Mouse (Mus musculus): ENCODE measurements around the gene Mgme1. TPM values are rescaled to one million over a fixed set of nuclear protein-coding genes. Genes with fewer than 3 reads are reported as not detected.

The Mgme1 gene
- total and polyA plus RNA-seq, 2 experiments from 2014 or later, result 11.1 to 12.6 TPM

DNA sequence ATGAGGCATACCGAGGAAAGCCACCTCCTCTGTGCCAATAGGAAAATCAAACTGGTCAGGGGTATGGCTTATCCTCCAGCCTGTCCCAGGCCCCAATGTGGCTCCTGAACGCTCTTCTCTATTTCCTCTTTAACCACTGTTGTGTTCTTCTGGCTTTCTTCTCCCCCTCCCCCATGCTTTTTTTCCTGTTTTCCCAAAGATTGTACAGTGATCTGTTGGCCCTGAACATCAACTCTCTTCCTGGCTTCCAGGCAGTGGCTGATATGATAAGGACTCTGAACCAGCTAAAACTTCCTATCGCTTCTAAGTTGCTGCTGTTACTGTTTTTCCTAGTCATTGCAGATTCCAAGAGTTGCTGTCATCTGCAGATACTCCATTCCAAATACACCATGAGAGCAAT lies 6.4 kb downstream of the Mgme1 start:
- Histone ChIP-seq H3K27ac (ENCODE audit: low read depth) (peak overlapping the region; percentile 43; the same call in 1 of the 2 replicates), H3K4me2 (ENCODE audit: low read depth, low read length) (no peak overlapping the region), H3K27me3 (ENCODE audit: control insufficient read depth, insufficient read depth, low read length) (no peaks in the 10 kb centered on the region), H3K4me3 (ENCODE audit: low read depth, low read length) (no peak overlapping the region), H3K36me3 (replicated peaks; ENCODE audit: control insufficient read depth, insufficient read depth, low read length) (peaks cover 10% of the 10 kb centered on the region), H3K4me1 (ENCODE audit: control insufficient read depth, insufficient read depth) (no peaks in the 10 kb centered on the region), H3K9ac (replicated peaks; ENCODE audit: low read depth, low read length) (no peak overlapping the region), H3K9me3 (replicated peaks; ENCODE audit: control insufficient read depth, low read length) (no peaks in the 10 kb centered on the region)
- ATAC-seq (ENCODE audit: insufficient read depth, low read depth) (no peak), DNase-seq (ENCODE audit: low spot score) (no peak)
- TF ChIP-seq CTCF (IDR thresholded peaks at IDR 0.05; ENCODE audit: low read depth) (no peak), EP300 (IDR thresholded peaks at IDR 0.05; ENCODE audit: low read depth) (no peak)
- 58% methylated on average over 3 of the region's 3 CpGs for WGBS

DNA sequence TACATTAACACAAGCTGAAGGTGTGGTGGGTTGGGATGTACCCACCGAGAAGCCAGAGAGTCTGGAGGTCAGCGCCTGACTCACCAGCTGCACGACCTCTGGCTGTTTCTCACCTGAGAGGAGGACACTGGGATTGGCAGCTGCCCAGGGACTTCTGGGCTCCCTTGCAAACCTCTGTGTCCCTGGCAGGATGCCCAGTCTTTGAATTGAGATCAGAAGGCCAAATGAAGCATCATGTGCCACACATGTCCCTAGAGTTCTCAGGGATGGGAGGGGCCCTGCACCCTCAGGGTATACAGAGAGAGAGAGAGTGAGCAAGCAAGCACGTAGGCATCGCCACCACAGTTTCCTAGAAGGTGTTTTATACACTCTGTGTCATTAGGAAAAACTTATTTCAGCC lies 9.3 kb downstream of the Mgme1 start:
- peak overlapping the region; percentile 82 for H3K27ac ChIP-seq (ENCODE audit: low read depth)

DNA sequence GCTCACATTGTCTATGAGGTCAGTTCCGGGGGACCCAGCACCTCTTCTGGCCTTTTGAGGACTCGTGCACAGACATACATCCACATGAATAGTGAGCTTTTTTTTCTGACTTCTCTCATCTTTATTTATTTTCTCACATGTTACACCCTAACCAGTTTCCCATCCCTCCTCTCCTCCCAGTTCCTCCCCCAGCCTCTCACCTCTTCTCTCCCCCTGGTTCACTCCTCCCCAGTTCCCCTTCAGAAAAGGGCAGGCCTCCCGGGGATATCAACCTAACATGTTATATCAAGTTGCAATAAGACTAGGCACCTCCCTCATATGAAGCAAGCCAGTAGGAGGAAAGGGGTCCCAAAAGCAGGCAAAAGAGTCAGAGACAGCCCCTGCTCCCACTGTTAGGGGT lies 10.1 kb downstream of the Mgme1 start:
- no peaks in the 10 kb centered on the region for H3K27me3 ChIP-seq (ENCODE audit: control insufficient read depth, insufficient read depth, low read length)
- no peak overlapping the region for H3K4me3 ChIP-seq (ENCODE audit: low read depth, low read length)
- H3K36me3 ChIP-seq (replicated peaks; ENCODE audit: control insufficient read depth, insufficient read depth, low read length), result peaks cover 10% of the 10 kb centered on the region; the same call in 1 of the 2 replicates
- no peak for ATAC-seq (ENCODE audit: insufficient read depth, low read depth)
- no peak overlapping the region for H3K9ac ChIP-seq (replicated peaks; ENCODE audit: low read depth, low read length)
- WGBS, result 73% methylated on average over 3 of the region's 3 CpGs
- H3K9me3 ChIP-seq (replicated peaks; ENCODE audit: control insufficient read depth, low read length), result no peaks in the 10 kb centered on the region
- H3K4me1 ChIP-seq (ENCODE audit: control insufficient read depth, insufficient read depth), result peaks cover 7% of the 10 kb centered on the region; the same call in 1 of the 2 replicates
- no peak overlapping the region for H3K4me2 ChIP-seq (ENCODE audit: low read depth, low read length)
- peak overlapping the region; percentile 82 for H3K27ac ChIP-seq (ENCODE audit: low read depth)
- TF ChIP-seq EP300 (IDR thresholded peaks at IDR 0.05; ENCODE audit: low read depth) (no peak), CTCF (IDR thresholded peaks at IDR 0.05; ENCODE audit: low read depth) (no peak)
- DNase-seq (ENCODE audit: low spot score), result no peak

More for the DNA sequence above, 9.3 kb downstream of the Mgme1 start:
- H3K27me3 ChIP-seq (ENCODE audit: control insufficient read depth, insufficient read depth, low read length), result no peaks in the 10 kb centered on the region
- H3K4me3 ChIP-seq (ENCODE audit: low read depth, low read length), result no peak overlapping the region
- DNase-seq (ENCODE audit: low spot score) (peak; percentile 85), ATAC-seq (ENCODE audit: insufficient read depth, low read depth) (peak; percentile 92)
- H3K36me3 ChIP-seq (replicated peaks; ENCODE audit: control insufficient read depth, insufficient read depth, low read length), result peaks cover 10% of the 10 kb centered on the region; the same call in 1 of the 2 replicates
- no peaks in the 10 kb centered on the region for H3K9me3 ChIP-seq (replicated peaks; ENCODE audit: control insufficient read depth, low read length)
- H3K4me2 ChIP-seq (ENCODE audit: low read depth, low read length), result no peak overlapping the region
- WGBS, result 35% methylated on average over 5 of the region's 5 CpGs
- 0 out of 2 replicates have a peak, but pooled peaks cover 4% of the 10 kb centered on the region for H3K4me1 ChIP-seq (ENCODE audit: control insufficient read depth, insufficient read depth)
- TF ChIP-seq CTCF (IDR thresholded peaks at IDR 0.05; ENCODE audit: low read depth) (no peak), EP300 (IDR thresholded peaks at IDR 0.05; ENCODE audit: low read depth) (peak; percentile 75; the same call in 1 of the 2 replicates)
- no peak overlapping the region for H3K9ac ChIP-seq (replicated peaks; ENCODE audit: low read depth, low read length)

DNA sequence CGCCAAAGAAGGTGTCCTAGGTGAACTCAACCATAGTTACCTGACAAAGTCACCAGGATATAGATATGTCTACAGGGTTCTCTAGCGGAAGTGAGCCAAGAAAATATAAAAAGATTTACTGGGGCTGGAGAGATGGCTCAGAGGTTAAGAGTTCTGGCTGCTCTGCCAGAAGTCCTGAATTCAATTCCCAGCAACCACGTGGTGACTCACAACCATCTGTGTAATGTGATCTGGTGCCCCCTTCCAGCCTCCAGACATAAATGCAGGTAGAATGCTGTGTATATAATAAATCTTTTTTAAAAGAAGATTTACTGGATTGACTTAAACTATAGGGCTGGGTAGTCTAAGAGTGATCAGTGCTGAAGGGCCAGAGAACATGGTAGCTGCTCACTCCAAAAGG lies 11.0 kb downstream of the Mgme1 start:
- ATAC-seq (ENCODE audit: insufficient read depth, low read depth) (no peak), DNase-seq (ENCODE audit: low spot score) (no peak)
- no peaks in the 10 kb centered on the region for H3K9me3 ChIP-seq (replicated peaks; ENCODE audit: control insufficient read depth, low read length)
- no peaks in the 10 kb centered on the region for H3K27me3 ChIP-seq (ENCODE audit: control insufficient read depth, insufficient read depth, low read length)
- no peak overlapping the region for H3K4me3 ChIP-seq (ENCODE audit: low read depth, low read length)
- no peak overlapping the region for H3K9ac ChIP-seq (replicated peaks; ENCODE audit: low read depth, low read length)
- peaks cover 7% of the 10 kb centered on the region; the same call in 1 of the 2 replicates for H3K4me1 ChIP-seq (ENCODE audit: control insufficient read depth, insufficient read depth)
- TF ChIP-seq EP300 (IDR thresholded peaks at IDR 0.05; ENCODE audit: low read depth) (no peak), CTCF (IDR thresholded peaks at IDR 0.05; ENCODE audit: low read depth) (no peak)
- peaks cover 7% of the 10 kb centered on the region; the same call in 1 of the 2 replicates for H3K36me3 ChIP-seq (replicated peaks; ENCODE audit: control insufficient read depth, insufficient read depth, low read length)
- H3K27ac ChIP-seq (ENCODE audit: low read depth), result no peak overlapping the region
- 81% methylated on average over 3 of the region's 3 CpGs for WGBS
- H3K4me2 ChIP-seq (ENCODE audit: low read depth, low read length), result no peak overlapping the region

DNA sequence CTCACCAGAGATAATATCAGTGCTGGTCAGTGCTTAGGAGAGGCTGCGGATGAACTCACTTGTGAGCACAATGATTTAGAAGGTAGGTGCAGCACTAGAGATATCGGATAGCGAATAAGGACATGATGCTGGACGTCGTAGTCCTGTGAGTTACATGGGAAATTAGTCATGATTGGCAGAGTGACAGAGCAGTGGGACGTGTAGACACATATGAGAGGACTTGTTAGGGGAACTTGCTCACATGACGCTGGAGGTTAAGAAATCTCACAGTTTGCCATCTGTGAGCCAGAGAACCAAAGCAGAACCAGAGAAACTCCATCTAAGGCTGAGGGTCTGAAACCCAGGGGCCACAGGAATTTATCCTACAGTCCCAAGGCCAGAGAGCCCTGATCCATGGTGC lies 19.9 kb downstream of the Mgme1 start:
- Histone ChIP-seq H3K27ac (ENCODE audit: low read depth) (no peak overlapping the region), H3K27me3 (ENCODE audit: control insufficient read depth, insufficient read depth, low read length) (no peaks in the 10 kb centered on the region), H3K4me1 (ENCODE audit: control insufficient read depth, insufficient read depth) (no peaks in the 10 kb centered on the region; the same call in 1 of the 2 replicates), H3K4me2 (ENCODE audit: low read depth, low read length) (no peak overlapping the region), H3K9me3 (replicated peaks; ENCODE audit: control insufficient read depth, low read length) (no peaks in the 10 kb centered on the region), H3K9ac (replicated peaks; ENCODE audit: low read depth, low read length) (no peak overlapping the region), H3K36me3 (replicated peaks; ENCODE audit: control insufficient read depth, insufficient read depth, low read length) (no peaks in the 10 kb centered on the region), H3K4me3 (ENCODE audit: low read depth, low read length) (no peak overlapping the region)
- WGBS, result 68% methylated on average over 7 of the region's 7 CpGs
- TF ChIP-seq EP300 (IDR thresholded peaks at IDR 0.05; ENCODE audit: low read depth), result no peak
- no peak for TF ChIP-seq CTCF (IDR thresholded peaks at IDR 0.05; ENCODE audit: low read depth)
- ATAC-seq (ENCODE audit: insufficient read depth, low read depth) (no peak), DNase-seq (ENCODE audit: low spot score) (no peak)

Data from heart, postnatal 0 days (tissue).